Mouse (Mus musculus): ENCODE results near the gene Relt.

DNA sequence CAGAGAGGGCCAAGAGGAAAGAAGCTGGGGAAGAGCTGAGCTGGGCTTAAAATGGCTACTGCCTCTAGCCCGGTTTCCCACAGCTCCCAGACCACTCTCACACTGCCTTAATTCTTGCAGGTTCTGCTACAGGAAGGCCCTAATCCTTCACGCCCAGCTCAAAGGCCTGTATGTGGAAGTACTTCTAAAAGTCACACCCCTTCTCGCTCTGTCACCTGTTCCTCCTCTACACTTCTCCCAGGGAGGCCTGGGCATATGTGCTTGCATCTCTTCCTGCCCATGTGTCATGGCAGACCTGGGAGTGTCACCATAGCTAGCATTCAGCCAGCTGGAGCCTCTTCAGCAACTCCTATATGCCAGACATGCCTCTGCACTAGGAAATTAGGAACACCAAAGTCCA is 9.8 kb downstream of the Relt start:
- TF ChIP-seq POLR2A (IDR thresholded peaks at IDR 0.05; ENCODE audit: control insufficient read depth, extremely low read depth, insufficient read depth, low read length, poor library complexity), result no peak
- no peak for TF ChIP-seq CTCF (IDR thresholded peaks at IDR 0.05; ENCODE audit: borderline replicate concordance, control insufficient read depth, extremely low read depth, insufficient read depth, low read length, poor library complexity)

Measured in thymus, adult 2 months (tissue).